Mouse (Mus musculus): ENCODE measurements around the gene Glcci1. TPM values are rescaled to one million over a fixed set of nuclear protein-coding genes. Genes with fewer than 3 reads are reported as not detected.

Glcci1 gene
- 5.2 and 5.5 TPM in 2 replicates for polyA plus RNA-seq (2016; fragmentation: Nextera tagmentation; extraction: Ambion mirVana)

DNA sequence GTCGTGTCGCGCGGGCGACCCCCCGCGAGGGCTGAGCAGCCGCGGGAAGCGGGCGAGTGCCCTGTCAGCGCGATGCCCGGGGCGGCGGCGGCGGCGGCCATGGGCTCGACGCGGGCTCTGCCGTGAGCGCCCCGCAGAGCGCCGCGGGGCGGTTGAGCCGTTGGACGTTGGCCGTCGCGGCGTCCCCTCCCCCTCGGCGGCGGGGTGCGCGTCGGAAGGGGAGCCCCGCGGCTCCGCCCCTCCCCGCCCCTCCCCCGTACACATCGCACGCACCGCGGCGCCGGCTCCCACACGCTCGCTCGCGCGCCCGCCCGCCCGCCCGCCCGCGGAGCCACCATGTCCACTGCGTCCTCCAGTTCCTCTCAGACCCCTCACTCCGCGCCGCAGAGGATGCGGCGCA lies at the start of gene Glcci1:
Glcci1 (plus strand) TSS at position 50 of the 400 bp plus-strand sequence.
- no peaks in the 10 kb centered on the region for H3K27me3 ChIP-seq (ENCODE audit: insufficient read depth, poor library complexity, severe bottlenecking)
- under 1% methylated on average over 45 of the region's 69 CpGs for WGBS
- no peaks in the 10 kb centered on the region for H3K36me3 ChIP-seq
- H3K4me1 ChIP-seq: peaks cover 17% of the 10 kb centered on the region; the same call in 1 of the 2 replicates
- H3K27ac ChIP-seq: peak within 1 kb of the TSS; percentile 99
- H3K4me3 ChIP-seq: peak within 1 kb of the TSS; percentile 90
- DNase-seq (ENCODE audit: low spot score): peak; percentile 80
- no peaks in the 10 kb centered on the region for H3K9me3 ChIP-seq

GRCm38 (mm10) chr6:8462447-8462846 lies 47.0 kb upstream of the Glcci1 start:
- H3K27ac ChIP-seq: no peak overlapping the region
- H3K27me3 ChIP-seq (ENCODE audit: insufficient read depth, poor library complexity, severe bottlenecking): no peaks in the 10 kb centered on the region
- WGBS: 81% methylated on average over 2 of the region's 2 CpGs
- H3K4me1 ChIP-seq: no peaks in the 10 kb centered on the region
- no peaks in the 10 kb centered on the region for H3K36me3 ChIP-seq
- H3K4me3 ChIP-seq: no peak overlapping the region
- no peak for DNase-seq (ENCODE audit: low spot score)
- no peaks in the 10 kb centered on the region for H3K9me3 ChIP-seq

- WGBS: 78% methylated on average over 1 of the region's 1 CpGs
- H3K4me3 ChIP-seq: no peak overlapping the region
- no peak for DNase-seq (ENCODE audit: low spot score)
- no peak overlapping the region for H3K27ac ChIP-seq
- H3K4me1 ChIP-seq: no peaks in the 10 kb centered on the region
- no peaks in the 10 kb centered on the region for H3K9me3 ChIP-seq
- H3K27me3 ChIP-seq (ENCODE audit: insufficient read depth, poor library complexity, severe bottlenecking): no peaks in the 10 kb centered on the region
- H3K36me3 ChIP-seq: no peaks in the 10 kb centered on the region
Measured at GRCm38 (mm10) chr6:8465388-8465787, 44.0 kb upstream of the Glcci1 start.

DNA sequence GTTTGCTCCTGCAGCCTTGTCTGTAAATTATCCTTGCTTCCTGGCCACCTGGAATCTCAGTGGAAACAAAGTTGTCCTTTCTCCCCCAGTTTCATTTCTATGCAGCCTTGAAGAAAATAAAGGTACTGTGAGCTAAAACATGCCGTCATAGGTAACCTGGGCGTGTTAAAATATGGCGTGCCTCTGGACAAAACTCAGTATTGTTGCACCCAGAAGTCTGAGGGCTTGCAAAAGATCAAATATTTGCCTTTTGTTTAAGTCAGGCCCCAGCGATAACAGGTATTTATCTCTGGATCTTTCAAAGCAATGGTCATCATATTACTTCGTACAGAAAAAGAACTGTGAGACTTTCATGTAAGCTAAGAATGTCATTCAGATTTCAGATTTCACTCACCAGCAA lies 43.4 kb upstream of the Glcci1 start:
- WGBS: 83% methylated on average over 5 of the region's 5 CpGs
- Histone ChIP-seq H3K4me3 (no peak overlapping the region), H3K36me3 (no peaks in the 10 kb centered on the region), H3K4me1 (no peaks in the 10 kb centered on the region), H3K27ac (no peak overlapping the region), H3K9me3 (no peaks in the 10 kb centered on the region), H3K27me3 (ENCODE audit: insufficient read depth, poor library complexity, severe bottlenecking) (no peaks in the 10 kb centered on the region)
- no peak for DNase-seq (ENCODE audit: low spot score)

DNA sequence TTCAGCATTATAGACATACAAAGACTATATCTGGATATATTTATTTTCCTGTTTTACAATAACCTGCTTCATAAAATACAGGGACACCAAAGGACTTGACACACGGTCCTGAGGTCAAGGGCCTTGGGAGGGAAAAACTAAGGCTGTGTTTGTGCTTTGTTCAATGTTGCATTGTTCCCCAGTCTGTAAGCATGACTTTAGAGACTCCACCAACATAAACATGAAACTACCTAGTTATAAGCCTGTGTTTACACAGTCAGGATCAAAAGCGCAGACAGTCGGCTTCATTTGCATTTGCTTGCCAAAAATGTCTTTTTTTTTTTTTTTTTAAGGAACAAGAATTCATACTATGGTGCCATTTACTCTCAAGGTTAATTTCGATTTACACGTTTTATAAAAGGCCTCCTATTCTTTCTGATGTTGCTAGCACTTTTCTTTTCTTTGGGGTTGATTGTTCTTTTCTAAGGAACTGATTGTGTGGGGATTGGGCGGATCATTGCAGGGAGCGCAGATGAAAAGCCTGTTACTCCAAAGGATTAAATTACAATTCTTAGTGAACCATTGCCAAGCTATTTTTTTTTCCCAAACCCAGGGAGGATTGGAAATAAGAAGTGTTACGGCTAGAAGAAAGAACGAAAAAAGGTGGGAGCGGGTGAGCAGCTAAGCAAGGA lies 41.6 kb upstream of the Glcci1 start:
- H3K27ac ChIP-seq: no peak overlapping the region
- WGBS: 83% methylated on average over 10 of the region's 10 CpGs

DNA sequence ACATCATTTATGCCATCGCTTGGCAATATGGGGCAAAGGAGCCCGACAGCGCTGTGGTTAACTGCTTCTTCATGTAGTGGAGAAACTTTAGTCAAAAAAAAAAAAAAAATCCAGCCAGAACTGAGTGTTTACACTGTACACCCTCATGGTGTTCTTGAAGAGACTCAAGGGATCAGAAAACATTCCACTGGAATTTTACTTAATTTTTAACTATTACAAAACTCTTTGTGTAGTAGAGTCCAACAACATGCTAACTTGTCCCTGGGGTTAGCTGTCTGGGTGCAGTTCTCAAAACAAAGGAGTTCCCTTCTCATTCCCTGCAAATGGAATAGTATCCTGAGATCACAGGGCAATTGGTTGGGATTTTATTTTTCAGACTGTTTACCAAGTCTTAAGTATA lies 39.5 kb upstream of the Glcci1 start:
- Histone ChIP-seq H3K36me3 (no peaks in the 10 kb centered on the region), H3K9me3 (no peaks in the 10 kb centered on the region), H3K27me3 (ENCODE audit: insufficient read depth, poor library complexity, severe bottlenecking) (no peaks in the 10 kb centered on the region), H3K27ac (no peak overlapping the region), H3K4me1 (peaks cover 25% of the 10 kb centered on the region), H3K4me3 (no peak overlapping the region)
- DNase-seq (ENCODE audit: low spot score): no peak
- WGBS: 96% methylated on average over 3 of the region's 3 CpGs

More for the DNA sequence above, 41.6 kb upstream of the Glcci1 start:
- Histone ChIP-seq H3K4me1 (peaks cover 8% of the 10 kb centered on the region), H3K36me3 (no peaks in the 10 kb centered on the region), H3K27me3 (ENCODE audit: insufficient read depth, poor library complexity, severe bottlenecking) (no peaks in the 10 kb centered on the region), H3K4me3 (no peak overlapping the region), H3K9me3 (no peaks in the 10 kb centered on the region)
- no peak for DNase-seq (ENCODE audit: low spot score)

GRCm38 (mm10) chr6:8472125-8472524 lies 37.3 kb upstream of the Glcci1 start:
- Histone ChIP-seq H3K9me3 (no peaks in the 10 kb centered on the region), H3K27ac (peak overlapping the region; percentile 37; the same call in 1 of the 2 replicates), H3K36me3 (no peaks in the 10 kb centered on the region), H3K4me3 (no peak overlapping the region), H3K4me1 (peaks cover 25% of the 10 kb centered on the region), H3K27me3 (ENCODE audit: insufficient read depth, poor library complexity, severe bottlenecking) (no peaks in the 10 kb centered on the region)
- WGBS: 70% methylated on average over 3 of the region's 3 CpGs
- DNase-seq (ENCODE audit: low spot score): no peak

DNA sequence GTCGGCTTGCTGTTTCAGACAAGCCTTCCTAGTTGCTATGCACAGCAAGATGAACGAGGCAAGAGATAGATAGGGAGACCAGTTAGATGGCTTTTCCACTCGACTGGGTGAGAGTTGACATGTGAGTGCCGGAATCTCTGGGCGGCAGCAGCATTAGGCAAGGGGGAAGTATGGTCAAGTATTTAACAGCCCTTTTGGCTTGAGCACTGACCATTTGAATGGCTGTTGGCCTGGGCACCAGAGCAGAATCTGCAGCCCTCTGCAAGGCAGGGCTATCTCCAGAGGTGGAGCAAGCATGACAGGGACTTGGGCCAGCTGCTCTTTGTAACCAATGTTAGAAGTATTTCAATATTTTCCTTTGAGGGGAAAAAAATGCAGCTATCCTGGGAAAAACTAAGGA lies 36.5 kb upstream of the Glcci1 start:
- DNase-seq (ENCODE audit: low spot score): peak; percentile 79
- peak overlapping the region; percentile 37; the same call in 1 of the 2 replicates for H3K27ac ChIP-seq
- peaks cover 25% of the 10 kb centered on the region for H3K4me1 ChIP-seq
- no peaks in the 10 kb centered on the region for H3K27me3 ChIP-seq (ENCODE audit: insufficient read depth, poor library complexity, severe bottlenecking)
- WGBS: 14% methylated on average over 5 of the region's 5 CpGs
- H3K36me3 ChIP-seq: no peaks in the 10 kb centered on the region
- no peaks in the 10 kb centered on the region for H3K9me3 ChIP-seq
- no peak overlapping the region for H3K4me3 ChIP-seq

DNA sequence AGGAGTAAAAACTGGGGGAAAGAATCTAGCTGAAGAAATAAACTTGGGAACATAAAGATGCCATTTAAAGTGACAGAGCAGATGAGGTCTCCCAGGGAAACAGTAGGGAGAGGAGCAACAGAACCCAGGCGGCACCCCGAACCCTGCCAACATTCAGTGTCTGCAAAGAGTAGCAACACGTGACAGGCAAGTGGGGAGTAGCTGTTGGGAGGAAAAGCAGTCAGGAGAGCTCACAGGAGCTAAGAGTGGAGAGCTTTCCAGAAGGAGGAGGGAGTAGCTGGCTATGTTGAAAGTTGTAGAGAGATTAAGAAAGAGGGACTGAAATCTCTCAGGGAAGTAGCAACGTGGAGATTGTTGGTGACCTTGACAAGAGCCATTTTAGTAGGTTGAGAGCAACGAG lies 35.9 kb upstream of the Glcci1 start:
- H3K27ac ChIP-seq: peak overlapping the region; percentile 67

GRCm38 (mm10) chr6:8474316-8474715 lies 35.1 kb upstream of the Glcci1 start:
- no peak overlapping the region for H3K4me3 ChIP-seq
- no peaks in the 10 kb centered on the region for H3K9me3 ChIP-seq
- H3K36me3 ChIP-seq: no peaks in the 10 kb centered on the region
- no peaks in the 10 kb centered on the region for H3K27me3 ChIP-seq (ENCODE audit: insufficient read depth, poor library complexity, severe bottlenecking)
- DNase-seq (ENCODE audit: low spot score): no peak
- H3K27ac ChIP-seq: no peak overlapping the region
- 51% methylated on average over 3 of the region's 3 CpGs for WGBS
- peaks cover 27% of the 10 kb centered on the region for H3K4me1 ChIP-seq

More for the DNA sequence above, 35.9 kb upstream of the Glcci1 start:
- Histone ChIP-seq H3K27me3 (ENCODE audit: insufficient read depth, poor library complexity, severe bottlenecking) (no peaks in the 10 kb centered on the region), H3K4me1 (peaks cover 25% of the 10 kb centered on the region), H3K36me3 (no peaks in the 10 kb centered on the region), H3K4me3 (no peak overlapping the region), H3K9me3 (no peaks in the 10 kb centered on the region)
- 24% methylated on average over 5 of the region's 5 CpGs for WGBS
- no peak for DNase-seq (ENCODE audit: low spot score)

GRCm38 (mm10) chr6:8474820-8475219 lies 34.6 kb upstream of the Glcci1 start:
- H3K36me3 ChIP-seq: no peaks in the 10 kb centered on the region
- no peak overlapping the region for H3K4me3 ChIP-seq
- no peak for DNase-seq (ENCODE audit: low spot score)
- 0 out of 2 replicates have a peak overlapping the region, but pooled peaks have one; percentile 22 for H3K27ac ChIP-seq
- WGBS: 85% methylated on average over 4 of the region's 4 CpGs
- H3K27me3 ChIP-seq (ENCODE audit: insufficient read depth, poor library complexity, severe bottlenecking): no peaks in the 10 kb centered on the region
- peaks cover 29% of the 10 kb centered on the region for H3K4me1 ChIP-seq
- H3K9me3 ChIP-seq: no peaks in the 10 kb centered on the region

GRCm38 (mm10) chr6:8479176-8479575 lies 30.2 kb upstream of the Glcci1 start:
- H3K4me3 ChIP-seq: no peak overlapping the region
- no peak for DNase-seq (ENCODE audit: low spot score)
- H3K36me3 ChIP-seq: no peaks in the 10 kb centered on the region
- H3K9me3 ChIP-seq: no peaks in the 10 kb centered on the region
- no peaks in the 10 kb centered on the region for H3K27me3 ChIP-seq (ENCODE audit: insufficient read depth, poor library complexity, severe bottlenecking)
- H3K27ac ChIP-seq: no peak overlapping the region
- 67% methylated on average over 1 of the region's 1 CpGs for WGBS
- peaks cover 7% of the 10 kb centered on the region for H3K4me1 ChIP-seq

- Histone ChIP-seq H3K4me3 (no peak overlapping the region), H3K36me3 (no peaks in the 10 kb centered on the region), H3K4me1 (peaks cover 24% of the 10 kb centered on the region; the same call in 1 of the 2 replicates), H3K27ac (no peak overlapping the region), H3K9me3 (no peaks in the 10 kb centered on the region), H3K27me3 (ENCODE audit: insufficient read depth, poor library complexity, severe bottlenecking) (no peaks in the 10 kb centered on the region)
- WGBS: 74% methylated on average over 17 of the region's 17 CpGs
- no peak for DNase-seq (ENCODE audit: low spot score)
Measured at GRCm38 (mm10) chr6:8484437-8485275, 24.7 kb upstream of the Glcci1 start.

All from heart, embryonic 10.5 days (tissue).